Mouse (Mus musculus) kidney, postnatal 0 days (tissue): ENCODE measurements at regions not wholly inside any gene's neighbourhood (a gene's known extent, or its start where the extent isn't known, plus 50 kb on each side); places are given as distances from the start of the nearest gene placed in this dataset.

Experiments
- ATAC-seq: fragments of 200-750 bp; cut with Nextera tagmentation; replicated peaks from 2 replicates; pipeline ENCODE4 v1.8.0; 2017; ENCODE audit warnings: low read depth, moderate number of reproducible peaks, moderate TSS enrichment, moderate library complexity; ENCODE audit not compliant: low FRiP score
- DNase-seq: peaks from one replicate; pipeline ENCODE4 v3.0.0-alpha.2; 2016; ENCODE audit warnings: low spot score
- H3K27ac ChIP-seq: fragments of 300-500 bp; sonication (generic); 2 replicates; pipeline ENCODE4 v1.5.1; 2014; ENCODE audit warnings: mild to moderate bottlenecking
- H3K27me3 ChIP-seq: fragments of 300-500 bp; sonication (generic); 2 replicates; pipeline ENCODE4 v1.6.1; 2014; ENCODE audit warnings: low read length, mixed read lengths; ENCODE audit not compliant: insufficient read depth
- H3K36me3 ChIP-seq: fragments of 300-500 bp; sonication (generic); 2 replicates; pipeline ENCODE4 v1.6.1; 2014; ENCODE audit warnings: low read length, mixed read lengths; ENCODE audit not compliant: insufficient read depth
- H3K4me1 ChIP-seq: fragments of 300-500 bp; sonication (generic); replicated peaks from 2 replicates; pipeline ENCODE4 v1.6.1; 2014; ENCODE audit warnings: antibody characterized with exemption, low read length, mixed read lengths; ENCODE audit not compliant: insufficient read depth
- H3K4me2 ChIP-seq: fragments of 300-500 bp; sonication (generic); 2 replicates; pipeline ENCODE4 v1.6.1; 2014; ENCODE audit warnings: mild to moderate bottlenecking, low read length, moderate library complexity, mixed read lengths
- H3K4me3 ChIP-seq: fragments of 300-500 bp; sonication (generic); replicated peaks from 2 replicates; pipeline ENCODE4 v1.5.1; 2014; ENCODE audit warnings: low read depth, low read length
- H3K9ac ChIP-seq: fragments of 300-500 bp; sonication (generic); 2 replicates; pipeline ENCODE4 v1.6.1; 2014; ENCODE audit warnings: low read depth, low read length
- H3K9me3 ChIP-seq: fragments of 300-500 bp; sonication (generic); replicated peaks from 2 replicates; pipeline ENCODE4 v1.6.1; 2016; ENCODE audit warnings: low read length, inconsistent platforms, mixed read lengths
- CTCF ChIP-seq: IDR thresholded peaks from 2 replicates; pipeline ENCODE4 v1.5.1; 2016; ENCODE audit warnings: antibody characterized with exemption, low read depth, mild to moderate bottlenecking, moderate library complexity
- WGBS: fragments of 180-500 bp; shearing (Covaris S2); extraction: QIAGEN DNeasy Blood & Tissue Kit; methylation state at CpG from one replicate; pipeline ENCODE4 v1.1.7; 2014; 5-methylcytosine and 5-hydroxymethylcytosine counted together

DNA sequence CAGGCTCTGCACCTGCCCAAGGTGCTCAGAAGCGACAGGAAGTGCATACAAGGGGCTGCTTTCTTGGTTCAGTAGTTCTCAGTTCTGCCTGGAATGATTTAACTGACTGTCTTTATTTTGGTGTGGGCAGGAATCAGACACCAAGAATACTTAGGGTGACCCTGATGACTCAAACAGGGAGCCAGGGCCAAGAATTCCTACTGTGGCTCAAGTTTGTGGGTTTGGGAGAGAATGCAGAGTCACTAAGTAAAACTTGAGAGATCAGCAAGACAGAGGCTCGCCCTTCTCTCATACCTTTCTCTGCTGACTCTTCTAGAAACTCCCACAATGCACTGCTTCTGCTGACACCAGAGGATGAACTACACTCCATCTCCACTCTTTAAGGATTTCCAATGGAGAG lies 126.4 kb downstream of the Adra2a start:
- Histone ChIP-seq H3K27me3 (no peaks in the 10 kb centered on the region), H3K4me1 (no peaks in the 10 kb centered on the region), H3K4me3 (no peak overlapping the region), H3K9ac (no peak overlapping the region), H3K9me3 (no peaks in the 10 kb centered on the region), H3K27ac (no peak overlapping the region), H3K4me2 (no peak overlapping the region), H3K36me3 (no peaks in the 10 kb centered on the region)
- TF ChIP-seq CTCF: no peak
- DNase-seq: no peak
- ATAC-seq: no peak
- 43% methylated on average over 2 of the region's 2 CpGs for WGBS

DNA sequence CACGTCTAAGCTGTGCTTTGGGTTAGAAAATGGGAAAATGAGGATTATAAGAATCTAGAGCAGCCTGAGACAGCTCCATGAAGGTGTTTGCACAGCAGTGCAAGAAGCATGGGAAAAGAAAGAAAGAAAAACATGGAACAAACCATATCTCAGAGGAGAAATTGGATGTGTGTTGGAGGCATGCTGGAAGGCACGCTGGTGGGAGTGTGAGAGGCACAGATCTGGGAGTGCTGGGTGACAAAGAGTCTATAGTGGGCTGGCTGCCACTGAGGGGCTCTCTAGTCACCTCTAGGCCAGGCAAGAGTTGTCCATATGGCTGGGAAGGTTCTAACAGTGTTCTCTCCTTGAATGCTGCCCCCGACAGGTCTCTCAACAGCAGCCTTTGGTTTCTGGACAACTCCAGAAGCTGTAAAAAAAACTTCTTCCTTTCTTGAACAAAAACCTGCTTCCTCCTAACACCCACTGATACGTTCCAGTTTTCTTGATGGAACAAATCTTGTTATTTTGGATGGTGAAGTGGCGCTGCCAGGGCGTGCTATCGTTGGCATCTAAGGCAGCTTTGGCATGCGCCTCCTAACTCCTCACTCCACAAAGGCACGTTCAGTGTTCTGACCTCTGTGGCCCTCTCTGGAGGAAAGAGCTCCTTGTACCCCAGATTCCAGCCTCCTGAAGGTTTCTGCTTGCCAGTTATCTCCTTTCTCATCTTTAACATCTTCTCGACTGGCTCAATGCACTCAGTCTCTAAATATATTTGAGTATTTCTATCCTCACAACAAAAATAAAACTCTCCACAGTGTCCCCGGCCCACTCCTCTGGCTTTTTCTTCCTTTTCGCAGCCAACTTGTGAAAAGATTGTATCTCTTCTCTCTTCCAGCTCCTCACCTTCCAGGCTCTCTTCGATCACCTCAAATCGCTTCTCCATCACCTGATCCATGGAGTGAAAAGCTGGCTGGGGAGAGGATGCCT lies 130.4 kb downstream of the Adra2a start:
- DNase-seq (no peak), ATAC-seq (no peak)
- no peak overlapping the region for H3K27ac ChIP-seq
- WGBS: 86% methylated on average over 14 of the region's 14 CpGs
- no peak overlapping the region for H3K4me3 ChIP-seq
- no peaks in the 10 kb centered on the region for H3K36me3 ChIP-seq
- H3K4me2 ChIP-seq: no peak overlapping the region
- TF ChIP-seq CTCF: no peak
- H3K4me1 ChIP-seq: no peaks in the 10 kb centered on the region
- H3K27me3 ChIP-seq: no peaks in the 10 kb centered on the region
- no peaks in the 10 kb centered on the region for H3K9me3 ChIP-seq
- H3K9ac ChIP-seq: no peak overlapping the region

DNA sequence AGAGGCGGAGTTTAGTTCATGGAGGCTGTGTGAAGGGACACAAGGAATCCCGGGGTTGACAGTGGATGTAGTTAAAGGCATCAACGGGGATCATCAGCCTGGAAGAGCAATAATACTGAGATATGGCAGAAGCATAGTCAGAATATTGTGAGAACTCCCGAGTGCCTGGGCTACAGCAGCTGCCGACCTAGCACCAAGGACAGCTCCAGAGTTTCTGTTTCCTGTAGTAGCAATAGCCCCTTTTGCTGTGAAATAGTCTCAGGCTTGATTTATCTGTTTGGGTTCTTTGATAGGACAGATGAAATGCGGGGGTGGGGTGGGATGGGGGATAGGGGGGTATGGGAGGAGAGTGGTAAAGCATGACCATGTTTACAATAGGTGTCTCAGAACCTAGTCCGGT lies 131.8 kb downstream of the Adra2a start:
- ATAC-seq (no peak), DNase-seq (peak; percentile 80)
- Histone ChIP-seq H3K36me3 (no peaks in the 10 kb centered on the region), H3K4me1 (no peaks in the 10 kb centered on the region), H3K9me3 (no peaks in the 10 kb centered on the region), H3K9ac (no peak overlapping the region), H3K27ac (no peak overlapping the region), H3K4me2 (no peak overlapping the region), H3K27me3 (no peaks in the 10 kb centered on the region), H3K4me3 (no peak overlapping the region)
- TF ChIP-seq CTCF: no peak
- 32% methylated on average over 7 of the region's 7 CpGs for WGBS

DNA sequence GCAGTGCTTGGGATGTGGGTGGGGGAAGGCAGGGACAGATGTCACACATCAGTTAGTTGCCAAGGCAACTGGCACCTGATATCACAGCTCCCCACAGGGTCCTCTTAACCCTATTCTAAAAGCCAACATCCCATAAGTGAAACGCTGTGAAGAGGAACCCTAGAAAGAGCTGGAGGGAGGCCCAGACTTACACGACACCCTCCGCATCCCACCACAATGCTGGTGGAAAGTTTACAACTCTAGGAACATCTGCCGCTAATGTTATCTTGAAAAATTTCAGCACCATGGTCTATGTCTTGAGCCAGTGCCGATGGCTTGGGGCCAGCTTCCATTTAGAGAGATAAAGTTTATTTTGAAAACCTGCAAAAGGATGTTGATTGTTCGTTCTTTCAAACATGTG lies 133.5 kb downstream of the Adra2a start:
- no peak for TF ChIP-seq CTCF
- Histone ChIP-seq H3K4me1 (no peaks in the 10 kb centered on the region), H3K27me3 (no peaks in the 10 kb centered on the region), H3K9me3 (no peaks in the 10 kb centered on the region), H3K27ac (no peak overlapping the region), H3K9ac (no peak overlapping the region), H3K4me2 (no peak overlapping the region), H3K36me3 (no peaks in the 10 kb centered on the region), H3K4me3 (no peak overlapping the region)
- ATAC-seq (no peak), DNase-seq (no peak)
- WGBS: 74% methylated on average over 6 of the region's 6 CpGs

DNA sequence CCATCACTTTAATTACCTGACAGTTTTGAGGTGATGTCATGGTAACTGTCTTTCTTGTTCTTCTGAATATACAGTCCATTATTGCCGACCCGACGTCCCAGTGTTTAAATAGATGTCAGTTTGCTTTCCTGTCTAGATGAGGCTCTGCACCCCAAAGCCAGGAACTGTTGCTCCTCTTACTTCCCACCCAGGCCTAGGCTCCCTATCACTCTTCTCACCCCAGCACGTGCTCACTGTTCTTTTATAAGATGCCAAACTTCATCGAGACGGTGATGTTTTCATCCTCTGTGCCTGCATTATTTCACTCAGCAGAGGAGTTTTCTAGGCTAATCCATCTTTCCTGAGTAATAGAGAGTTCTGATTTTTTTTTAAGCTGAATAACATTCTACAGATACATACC lies 156.5 kb downstream of the Adra2a start:
- Histone ChIP-seq H3K36me3 (no peaks in the 10 kb centered on the region), H3K4me3 (no peak overlapping the region), H3K9ac (no peak overlapping the region), H3K9me3 (no peaks in the 10 kb centered on the region), H3K4me1 (no peaks in the 10 kb centered on the region), H3K4me2 (no peak overlapping the region), H3K27ac (no peak overlapping the region), H3K27me3 (no peaks in the 10 kb centered on the region)
- TF ChIP-seq CTCF: no peak
- no peak for DNase-seq
- no peak for ATAC-seq
- 58% methylated on average over 6 of the region's 6 CpGs for WGBS

DNA sequence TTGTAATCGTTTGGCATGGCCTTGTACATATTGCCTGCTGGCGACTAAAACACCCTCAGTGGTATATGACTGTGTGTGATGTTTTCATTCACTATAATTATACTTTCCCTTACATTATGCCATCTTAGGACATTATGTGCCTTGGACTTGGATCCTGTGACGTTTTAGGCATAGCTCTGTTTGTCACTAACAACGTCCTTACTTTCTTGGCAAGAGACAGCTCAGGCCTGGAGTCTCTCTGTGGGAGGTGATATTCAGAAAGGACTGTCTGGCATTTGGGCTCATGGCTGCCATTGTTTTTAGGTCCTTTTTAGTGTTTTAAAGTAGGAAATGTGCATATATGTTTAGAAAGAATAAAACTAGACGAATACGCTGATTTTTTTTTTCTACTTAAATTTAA lies 158.5 kb downstream of the Adra2a start:
- Histone ChIP-seq H3K27me3 (no peaks in the 10 kb centered on the region), H3K4me3 (no peak overlapping the region), H3K27ac (no peak overlapping the region), H3K4me2 (no peak overlapping the region), H3K36me3 (no peaks in the 10 kb centered on the region), H3K9ac (no peak overlapping the region), H3K9me3 (no peaks in the 10 kb centered on the region), H3K4me1 (no peaks in the 10 kb centered on the region)
- no peak for TF ChIP-seq CTCF
- DNase-seq: no peak
- ATAC-seq: no peak
- 85% methylated on average over 6 of the region's 6 CpGs for WGBS
